Mouse (Mus musculus): ENCODE measurements around the gene Mog.

- no peak for TF ChIP-seq USF1 (IDR thresholded peaks at IDR 0.05; ENCODE audit: low read depth)
- no peak for TF ChIP-seq CTCF (IDR thresholded peaks at IDR 0.05; ENCODE audit: control insufficient read depth, insufficient read depth, insufficient read length)
- no peak for TF ChIP-seq MYOG (IDR thresholded peaks at IDR 0.05; ENCODE audit: control insufficient read depth, extremely low read depth, insufficient read length)
- no peak for TF ChIP-seq MAX (IDR thresholded peaks at IDR 0.05)
- no peak for TF ChIP-seq MYOD1 (IDR thresholded peaks at IDR 0.05; ENCODE audit: control insufficient read depth, insufficient read length, low read depth)
These were observed 15.0 kb downstream of the Mog start for GRCm38 (mm10) chr17:37008161-37008560.
